Mouse (Mus musculus): ENCODE data around the gene Haus2.
A peak's percentile ranks its signal among the peaks of the same experiment; 100 is the strongest.
"Not testable (repeated sequence)": the region's sequence is repeated elsewhere in the genome, so short reads cannot be mapped to it uniquely, and the experiment has no call there.

Haus2 gene

GRCm38 (mm10) chr2:120608830-120609723 is at the start of gene Haus2, which contains the start of gene Lrrc57:
Gene Haus2 (plus strand): TSS chr2:120609383.
Gene Lrrc57 (minus strand): TSS chr2:120609520.
- no peaks in the 10 kb centered on the region for H3K27me3 ChIP-seq (ENCODE audit: control insufficient read depth, insufficient read depth, low read length, poor library complexity, severe bottlenecking)
- DNase-seq (ENCODE audit: low read depth, low spot score), result peak; percentile 90
- H3K36me3 ChIP-seq (ENCODE audit: control insufficient read depth, insufficient read depth, low read length, poor library complexity, severe bottlenecking), result 0 out of 2 replicates have a peak, but pooled peaks cover 3% of the 10 kb centered on the region

GRCm38 (mm10) chr2:120561524-120561923 is 47.7 kb upstream of the Haus2 start:
- H3K27me3 ChIP-seq (ENCODE audit: control insufficient read depth, insufficient read depth, low read length, poor library complexity, severe bottlenecking), result no peaks in the 10 kb centered on the region
- H3K36me3 ChIP-seq (ENCODE audit: control insufficient read depth, insufficient read depth, low read length, poor library complexity, severe bottlenecking), result no peaks in the 10 kb centered on the region
- no peak for DNase-seq (ENCODE audit: low read depth, low spot score)

- Histone ChIP-seq H3K27me3 (ENCODE audit: control insufficient read depth, insufficient read depth, low read length, poor library complexity, severe bottlenecking) (no peaks in the 10 kb centered on the region), H3K36me3 (ENCODE audit: control insufficient read depth, insufficient read depth, low read length, poor library complexity, severe bottlenecking) (no peaks in the 10 kb centered on the region; the same call in 1 of the 2 replicates)
- no peak for DNase-seq (ENCODE audit: low read depth, low spot score)
Measured at GRCm38 (mm10) chr2:120562859-120563234, 46.3 kb upstream of the Haus2 start.

GRCm38 (mm10) chr2:120563235-120563990 is 45.8 kb upstream of the Haus2 start, which contains the start of gene Zfp106:
Gene Zfp106 (minus strand): TSS chr2:120563843.
- H3K36me3 ChIP-seq (ENCODE audit: control insufficient read depth, insufficient read depth, low read length, poor library complexity, severe bottlenecking), result no peaks in the 10 kb centered on the region; the same call in 1 of the 2 replicates
- H3K27me3 ChIP-seq (ENCODE audit: control insufficient read depth, insufficient read depth, low read length, poor library complexity, severe bottlenecking), result no peaks in the 10 kb centered on the region
- peak; percentile 93 for DNase-seq (ENCODE audit: low read depth, low spot score)

GRCm38 (mm10) chr2:120564548-120565188 is 44.5 kb upstream of the Haus2 start:
- not testable (repeated sequence) for DNase-seq (ENCODE audit: low read depth, low spot score); H3K36me3 ChIP-seq (ENCODE audit: control insufficient read depth, insufficient read depth, low read length, poor library complexity, severe bottlenecking); H3K27me3 ChIP-seq (ENCODE audit: control insufficient read depth, insufficient read depth, low read length, poor library complexity, severe bottlenecking)

GRCm38 (mm10) chr2:120565363-120565762 is 43.8 kb upstream of the Haus2 start:
- Histone ChIP-seq H3K27me3 (ENCODE audit: control insufficient read depth, insufficient read depth, low read length, poor library complexity, severe bottlenecking) (no peaks in the 10 kb centered on the region), H3K36me3 (ENCODE audit: control insufficient read depth, insufficient read depth, low read length, poor library complexity, severe bottlenecking) (no peaks in the 10 kb centered on the region; the same call in 1 of the 2 replicates)
- DNase-seq (ENCODE audit: low read depth, low spot score), result no peak

GRCm38 (mm10) chr2:120566886-120567797 is 42.0 kb upstream of the Haus2 start, which contains the start of gene Snap23:
Gene Snap23 (plus strand): TSS chr2:120567671.
- peak; percentile 94 for DNase-seq (ENCODE audit: low read depth, low spot score)
- H3K27me3 ChIP-seq (ENCODE audit: control insufficient read depth, insufficient read depth, low read length, poor library complexity, severe bottlenecking), result no peaks in the 10 kb centered on the region

GRCm38 (mm10) chr2:120567798-120568320 is 41.3 kb upstream of the Haus2 start:
- DNase-seq (ENCODE audit: low read depth, low spot score), result no peak
- Histone ChIP-seq H3K27me3 (ENCODE audit: control insufficient read depth, insufficient read depth, low read length, poor library complexity, severe bottlenecking) (no peaks in the 10 kb centered on the region), H3K36me3 (ENCODE audit: control insufficient read depth, insufficient read depth, low read length, poor library complexity, severe bottlenecking) (no peaks in the 10 kb centered on the region; the same call in 1 of the 2 replicates)

More at GRCm38 (mm10) chr2:120566886-120567797, 42.0 kb upstream of the Haus2 start, which contains the start of gene Snap23:
- H3K36me3 ChIP-seq (ENCODE audit: control insufficient read depth, insufficient read depth, low read length, poor library complexity, severe bottlenecking), result no peaks in the 10 kb centered on the region; the same call in 1 of the 2 replicates

GRCm38 (mm10) chr2:120571081-120571480 is 38.1 kb upstream of the Haus2 start:
- Histone ChIP-seq H3K36me3 (ENCODE audit: control insufficient read depth, insufficient read depth, low read length, poor library complexity, severe bottlenecking) (no peaks in the 10 kb centered on the region; the same call in 1 of the 2 replicates), H3K27me3 (ENCODE audit: control insufficient read depth, insufficient read depth, low read length, poor library complexity, severe bottlenecking) (no peaks in the 10 kb centered on the region)
- no peak for DNase-seq (ENCODE audit: low read depth, low spot score)

- H3K36me3 ChIP-seq (ENCODE audit: control insufficient read depth, insufficient read depth, low read length, poor library complexity, severe bottlenecking); H3K27me3 ChIP-seq (ENCODE audit: control insufficient read depth, insufficient read depth, low read length, poor library complexity, severe bottlenecking): not testable (repeated sequence)
- DNase-seq (ENCODE audit: low read depth, low spot score), result peak; percentile 19
Measured at GRCm38 (mm10) chr2:120572161-120572560, 37.0 kb upstream of the Haus2 start.

GRCm38 (mm10) chr2:120575121-120575520 is 34.1 kb upstream of the Haus2 start:
- peak; percentile 9 for DNase-seq (ENCODE audit: low read depth, low spot score)
- H3K36me3 ChIP-seq (ENCODE audit: control insufficient read depth, insufficient read depth, low read length, poor library complexity, severe bottlenecking), result no peaks in the 10 kb centered on the region

GRCm38 (mm10) chr2:120575978-120576377 is 33.2 kb upstream of the Haus2 start:
- peak; percentile 29 for DNase-seq (ENCODE audit: low read depth, low spot score)
- H3K27me3 ChIP-seq (ENCODE audit: control insufficient read depth, insufficient read depth, low read length, poor library complexity, severe bottlenecking), result no peaks in the 10 kb centered on the region
- H3K36me3 ChIP-seq (ENCODE audit: control insufficient read depth, insufficient read depth, low read length, poor library complexity, severe bottlenecking), result no peaks in the 10 kb centered on the region

More at GRCm38 (mm10) chr2:120575121-120575520, 34.1 kb upstream of the Haus2 start:
- H3K27me3 ChIP-seq (ENCODE audit: control insufficient read depth, insufficient read depth, low read length, poor library complexity, severe bottlenecking), result no peaks in the 10 kb centered on the region

- no peaks in the 10 kb centered on the region for H3K27me3 ChIP-seq (ENCODE audit: control insufficient read depth, insufficient read depth, low read length, poor library complexity, severe bottlenecking)
- H3K36me3 ChIP-seq (ENCODE audit: control insufficient read depth, insufficient read depth, low read length, poor library complexity, severe bottlenecking), result no peaks in the 10 kb centered on the region
- peak; percentile 50 for DNase-seq (ENCODE audit: low read depth, low spot score)
Measured at GRCm38 (mm10) chr2:120577799-120578198, 31.4 kb upstream of the Haus2 start.
